Mouse (Mus musculus) left cerebral cortex, adult 2 months (tissue): ENCODE measurements around the gene Ptges3. TPM values are rescaled to one million over a fixed set of nuclear protein-coding genes. Genes with fewer than 3 reads are reported as not detected.
"Not testable (repeated sequence)": the region's sequence is repeated elsewhere in the genome, so short reads cannot be mapped to it uniquely, and the experiment has no call there.

Source experiments
- DNase-seq, 2 experiments: peaks; one replicate each; pipeline ENCODE4 v3.0.0; 2021 to 2022; ENCODE audit warnings: low spot score in 2 of 2, mixed read lengths in 1 of 2; ENCODE audit errors: extremely low spot score in 1 of 2
- H3K27ac ChIP-seq: fragments of 200-600 bp; 2 replicates; pipeline ENCODE4 v1.8.1; 2022
- H3K4me3 ChIP-seq: fragments of 200-600 bp; 2 replicates; pipeline ENCODE4 v1.8.1; 2022
- CTCF ChIP-seq: fragments of 200-600 bp; IDR thresholded peaks from 2 replicates; pipeline ENCODE4 v1.8.1; 2022; ENCODE audit warnings: antibody characterized with exemption, mild to moderate bottlenecking, moderate library complexity
- intact Hi-C: fragments of 180-260 bp; cut with DNase I; formaldehyde crosslinking; loops from one replicate; pipeline ENCODE4 v1.15.1; 2025
- total RNA-seq, 2 experiments: library from RNA; stranded (reverse); gene quantifications; 2 replicates each; pipeline ENCODE4 v1.2.3; 2021

Ptges3 gene
- total RNA-seq, 2 experiments from 2014 or later: 121 to 123 TPM

GRCm38 (mm10) chr10:128061109-128061508, 2.4 kb downstream of the Ptges3 start:
- DNase-seq: no peak
- intact Hi-C loops: no loop called here
- Histone ChIP-seq H3K27ac (no peak overlapping the region), H3K4me3 (no peak overlapping the region; the same call in 1 of the 2 replicates)
- TF ChIP-seq CTCF: no peak

GRCm38 (mm10) chr10:128062221-128062989, 3.7 kb downstream of the Ptges3 start:
- DNase-seq: no peak
- no peak for TF ChIP-seq CTCF
- H3K4me3 ChIP-seq: no peak overlapping the region
- intact Hi-C loops: no loop called here
- no peak overlapping the region for H3K27ac ChIP-seq

- H3K27ac ChIP-seq: no peak overlapping the region
- no peak overlapping the region for H3K4me3 ChIP-seq
- no peak; the same call in 1 of the 2 replicates for TF ChIP-seq CTCF
- intact Hi-C loops: no loop called here
- DNase-seq: no peak
Measured at GRCm38 (mm10) chr10:128066072-128066471, 7.3 kb downstream of the Ptges3 start.

GRCm38 (mm10) chr10:128069201-128069600, 10.4 kb downstream of the Ptges3 start:
- Histone ChIP-seq H3K4me3 (no peak overlapping the region), H3K27ac (no peak overlapping the region)
- TF ChIP-seq CTCF: no peak
- no peak for DNase-seq
- intact Hi-C loops: no loop called here

- not testable (repeated sequence) for H3K27ac ChIP-seq, H3K4me3 ChIP-seq
Measured at GRCm38 (mm10) chr10:128070432-128070831, 11.7 kb downstream of the Ptges3 start.

GRCm38 (mm10) chr10:128078269-128078668, 19.5 kb downstream of the Ptges3 start:
- DNase-seq, H3K4me3 ChIP-seq, H3K27ac ChIP-seq, intact Hi-C loops: not testable (repeated sequence)

More at GRCm38 (mm10) chr10:128070432-128070831, 11.7 kb downstream of the Ptges3 start:
- TF ChIP-seq CTCF: peak; percentile 8; the same call in 1 of the 2 replicates
- DNase-seq, intact Hi-C loops: not testable (repeated sequence)

- no peak for DNase-seq
- no peak overlapping the region for H3K4me3 ChIP-seq
- no peak overlapping the region for H3K27ac ChIP-seq
- peak; percentile 55 for TF ChIP-seq CTCF
- intact Hi-C loops: no loop called here
Measured at GRCm38 (mm10) chr10:128080496-128080895, 21.7 kb downstream of the Ptges3 start.

GRCm38 (mm10) chr10:128081807-128082476, 23.2 kb downstream of the Ptges3 start:
- TF ChIP-seq CTCF: no peak
- DNase-seq: no peak
- peak overlapping the region; percentile 69 for H3K4me3 ChIP-seq
- peak overlapping the region; percentile 98 for H3K27ac ChIP-seq
- intact Hi-C loops: loop anchor here (2.0 kb wide), 1 partner anchor 47 kb away; the partner anchor contains the start of gene Naca

- peak overlapping the region; percentile 69 for H3K4me3 ChIP-seq
- peak overlapping the region; percentile 98 for H3K27ac ChIP-seq
- no peak for DNase-seq
- intact Hi-C loops: loop anchor here (2.0 kb wide), 1 partner anchor 48 kb away; the partner anchor contains the start of gene Naca
- TF ChIP-seq CTCF: no peak
Measured at GRCm38 (mm10) chr10:128082477-128082808, 23.7 kb downstream of the Ptges3 start.

- Histone ChIP-seq H3K27ac (peak within 1 kb of the TSS; percentile 99), H3K4me3 (peak within 1 kb of the TSS; percentile 85)
- peak; percentile 97 to 99 for DNase-seq
- intact Hi-C loops: loop anchor here (2.0 kb wide), 1 partner anchor 48 kb away; the partner anchor contains the start of gene Naca
- no peak for TF ChIP-seq CTCF
Measured at GRCm38 (mm10) chr10:128082880-128083421, 24.2 kb downstream of the Ptges3 start, which contains the start of gene Atp5b. TSS of gene Atp5b (plus strand) at chr10:128083273.

- intact Hi-C loops: loop anchor here (2.0 kb wide), 1 partner anchor 49 kb away; the partner anchor contains the start of gene Naca
- Histone ChIP-seq H3K27ac (peak overlapping the region; percentile 99), H3K4me3 (peak overlapping the region; percentile 85)
- no peak for TF ChIP-seq CTCF
- DNase-seq: peak in 1 of 2 experiments; percentile 34
Measured at GRCm38 (mm10) chr10:128083688-128084087, 24.9 kb downstream of the Ptges3 start.

- no peak for DNase-seq
- intact Hi-C loops: no loop called here
- Histone ChIP-seq H3K4me3 (peak overlapping the region; percentile 85), H3K27ac (peak overlapping the region; percentile 99)
- no peak for TF ChIP-seq CTCF
Measured at GRCm38 (mm10) chr10:128084160-128084559, 25.4 kb downstream of the Ptges3 start.
